Mouse (Mus musculus) E14TG2a.4 (cell line): ENCODE data around the gene Sfn.

ENCODE experiments used
- CTCF ChIP-seq: conservative IDR thresholded peaks from 2 replicates; pipeline ENCODE4 v1.5.1; 2014; ENCODE audit warnings: low read length
- NANOG ChIP-seq: IDR thresholded peaks from 2 replicates; pipeline ENCODE4 v1.6.1; 2014; ENCODE audit warnings: borderline replicate concordance, low read length, mixed read lengths

GRCm38 (mm10) chr4:133631071-133631768, 29.3 kb upstream of the Sfn start:
- no peak for TF ChIP-seq NANOG
- no peak for TF ChIP-seq CTCF
